Mouse (Mus musculus) duodenum, adult 2 months (tissue): ENCODE data around the gene Stx1b. TPM values are rescaled to one million over a fixed set of nuclear protein-coding genes. Genes with fewer than 3 reads are reported as not detected.

Source experiments
- polyA plus RNA-seq: library from polyadenylated mRNA; depleted of rRNA; stranded (reverse); fragments of >200 nt; gene quantifications from 2 replicates; pipeline ENCODE4 v1.2.3, GENCODE M21; 2012; ENCODE audit warnings: low replicate concordance; rRNA removed

Gene Stx1b
- 2.0 and 3.3 TPM in 2 replicates for polyA plus RNA-seq

DNA sequence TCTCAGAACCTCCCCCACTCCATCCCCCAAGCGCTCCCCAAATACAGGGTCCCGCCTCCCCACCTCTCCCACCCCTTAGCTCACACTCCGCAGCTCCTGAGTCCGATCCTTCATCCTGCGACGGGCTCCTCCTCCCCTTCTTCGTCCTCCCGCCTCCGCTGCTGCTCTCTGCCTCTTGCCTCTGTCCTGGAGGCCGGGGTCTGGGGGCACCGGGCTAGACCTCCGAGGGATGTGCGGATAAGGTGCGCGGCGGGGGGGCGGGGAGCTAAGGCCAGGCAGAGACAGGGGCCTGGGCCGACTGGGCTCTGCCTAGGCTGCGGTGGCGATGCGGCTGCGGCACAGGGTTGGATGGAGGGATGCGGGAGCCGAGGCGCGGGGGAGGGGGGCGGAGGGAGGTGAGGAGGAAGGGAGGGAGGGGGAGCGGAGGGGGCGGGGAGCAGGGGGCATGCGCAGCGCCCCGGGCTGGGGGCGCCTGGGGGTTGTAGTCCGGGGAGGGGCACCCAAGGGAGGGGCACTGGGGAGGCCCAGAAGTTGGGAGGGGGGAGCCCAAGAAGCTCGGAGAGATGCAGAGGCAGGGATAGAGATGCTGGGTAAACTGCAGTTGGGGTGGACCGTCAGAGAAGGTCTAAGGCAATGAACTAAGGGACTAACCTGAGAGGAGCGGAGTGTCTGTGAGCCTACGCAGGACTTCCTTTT, at the start of gene Stx1b, which contains the start of gene Stx4a:
Stx1b (minus strand) TSS at position 374 of the 696 bp plus-strand sequence.
Stx4a (plus strand) TSS at position 119 of the 696 bp plus-strand sequence.

DNA sequence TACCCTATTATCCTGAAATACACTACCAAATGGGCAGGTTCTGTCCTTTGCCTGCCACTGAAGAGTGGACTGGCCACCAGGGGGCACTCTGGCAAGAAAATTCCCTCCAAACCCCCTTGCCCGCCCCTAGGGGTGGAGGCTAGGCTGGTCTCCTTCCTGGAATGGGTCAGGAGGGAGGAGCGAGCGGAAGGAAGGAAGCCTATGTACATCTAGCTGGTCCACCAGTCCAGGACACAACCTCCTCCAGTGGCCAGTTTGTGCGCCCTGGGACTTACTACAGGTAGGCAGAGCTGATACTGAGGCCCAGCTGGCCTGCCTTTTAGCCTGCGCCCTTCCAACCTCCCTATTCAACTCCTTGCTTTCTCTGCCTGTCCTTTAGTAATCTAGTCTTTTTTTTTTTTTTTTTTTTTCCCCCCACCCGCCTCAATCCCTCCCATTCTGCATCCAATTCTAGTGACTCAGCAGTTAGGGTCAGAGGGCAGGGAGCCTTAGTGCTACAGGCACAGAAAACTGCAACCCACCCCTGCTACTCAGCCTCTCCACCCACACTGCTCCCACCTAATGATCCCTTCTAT, 23.8 kb downstream of the Stx1b start, which contains the start of gene Hsd3b7:
Hsd3b7 (plus strand) TSS at position 170 of the 575 bp plus-strand sequence.

DNA sequence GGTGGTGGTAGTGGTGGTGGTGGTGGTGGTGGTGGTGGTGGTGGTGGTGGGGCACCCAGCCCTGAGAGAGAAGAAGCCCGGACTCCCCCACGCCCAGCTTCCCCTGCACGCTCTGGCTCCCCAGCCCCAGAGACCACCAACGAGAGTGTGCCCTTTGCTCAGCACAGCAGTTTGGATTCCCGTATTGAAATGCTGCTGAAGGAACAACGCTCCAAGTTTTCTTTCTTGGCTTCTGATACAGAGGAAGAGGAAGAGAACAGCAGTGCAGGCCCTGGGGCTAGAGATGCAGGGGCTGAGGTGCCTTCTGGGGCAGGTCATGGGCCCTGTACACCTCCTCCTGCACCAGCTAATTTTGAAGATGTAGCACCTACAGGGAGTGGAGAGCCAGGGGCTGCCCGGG, 39.0 kb downstream of the Stx1b start, which contains the start of gene Gm49388:
Gm49388 (plus strand) TSS at position 301 of the 400 bp plus-strand sequence.

DNA sequence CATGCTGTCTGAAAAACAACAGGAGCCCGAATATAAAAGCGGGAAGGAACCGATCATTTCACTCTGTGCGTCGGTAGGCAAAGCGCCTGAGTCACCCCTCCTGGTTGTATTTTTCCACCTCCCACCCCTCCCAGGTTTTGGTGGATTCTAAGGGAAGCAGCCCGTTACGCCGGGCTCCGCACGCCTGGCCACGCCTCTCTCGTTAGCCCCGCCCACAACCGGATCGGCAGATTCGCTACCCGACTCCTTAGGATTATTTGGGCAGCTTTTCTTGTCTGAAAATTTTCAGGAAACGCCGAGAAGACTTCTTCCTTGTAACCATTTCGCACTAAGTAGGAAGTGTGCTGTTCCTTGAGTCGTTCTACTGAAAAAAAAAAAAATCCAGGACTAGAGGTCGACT, 47.9 kb downstream of the Stx1b start, which contains the start of gene Setd1a:
Setd1a (plus strand) TSS at position 245 of the 400 bp plus-strand sequence.

GRCm38 (mm10) chr7:127769651-127770038, 54.7 kb downstream of the Stx1b start, which contains the start of gene Orai3:
Orai3 (plus strand) TSS chr7:127769815.

Other genes starting within 250 kb of the Stx1b start
- gene Ccdc189, start 236.0 kb downstream of the Stx1b start, polyA plus RNA-seq = 0.97 and 1.6 TPM in 2 replicates
- 15.9 and 16.2 TPM in 2 replicates for gene Rnf40, start 235.8 kb downstream of the Stx1b start, polyA plus RNA-seq
- gene Zfp629, start 208.8 kb downstream of the Stx1b start, polyA plus RNA-seq = 3.0 and 7.2 TPM in 2 replicates
- gene Bcl7c, start 115.6 kb downstream of the Stx1b start, polyA plus RNA-seq = 30.7 and 46.2 TPM in 2 replicates
- gene Ctf1, start 111.8 kb downstream of the Stx1b start, polyA plus RNA-seq = 18.0 and 22.0 TPM in 2 replicates
- not detected in 2 replicates for gene Ctf2, start 92.4 kb downstream of the Stx1b start, polyA plus RNA-seq
- gene Fbxl19, start 80.0 kb downstream of the Stx1b start, polyA plus RNA-seq = 51.0 and 74.6 TPM in 2 replicates
- gene Orai3, start 54.7 kb downstream of the Stx1b start, polyA plus RNA-seq = 23.5 and 26.0 TPM in 2 replicates
- gene Setd1a, start 47.9 kb downstream of the Stx1b start, polyA plus RNA-seq = 6.8 and 8.0 TPM in 2 replicates
- not detected in 2 replicates for gene Gm49388, start 38.9 kb downstream of the Stx1b start, polyA plus RNA-seq
- gene Hsd3b7, start 23.9 kb downstream of the Stx1b start, polyA plus RNA-seq = 39.8 and 42.6 TPM in 2 replicates
- 40.2 and 59.7 TPM in 2 replicates for gene Stx4a, start 255 bp downstream of the Stx1b start, polyA plus RNA-seq
- 9.2 and 11.9 TPM in 2 replicates for gene Zfp646, start 51.7 kb upstream of the Stx1b start, polyA plus RNA-seq
- 5.1 and 6.8 TPM in 2 replicates for gene Zfp668, start 52.3 kb upstream of the Stx1b start, polyA plus RNA-seq
- 1.5 and 1.8 TPM in 2 replicates for gene Prss53, start 66.4 kb upstream of the Stx1b start, polyA plus RNA-seq
- 0.49 TPM in 1 of 2 replicates, not detected in the other for gene Gm21974, start 70.9 kb upstream of the Stx1b start, polyA plus RNA-seq
- gene Vkorc1, start 71.1 kb upstream of the Stx1b start, polyA plus RNA-seq = 81.2 and 108 TPM in 2 replicates
- 81.7 and 85.2 TPM in 2 replicates for gene Bckdk, start 79.5 kb upstream of the Stx1b start, polyA plus RNA-seq
- 6.3 and 8.2 TPM in 2 replicates for gene Kat8, start 88.0 kb upstream of the Stx1b start, polyA plus RNA-seq
- 33.6 and 89.6 TPM in 2 replicates for gene Prss8, start 105.6 kb upstream of the Stx1b start, polyA plus RNA-seq
- 4.5 and 5.9 TPM in 2 replicates for gene Prss36, start 122.2 kb upstream of the Stx1b start, polyA plus RNA-seq
- 92.7 and 112 TPM in 2 replicates for gene Fus, start 142.9 kb upstream of the Stx1b start, polyA plus RNA-seq
- 473 and 516 TPM in 2 replicates for gene Pycard, start 169.3 kb upstream of the Stx1b start, polyA plus RNA-seq
- gene Trim72, start 179.4 kb upstream of the Stx1b start, polyA plus RNA-seq = 7.3 and 7.8 TPM in 2 replicates
- 2.8 TPM in 2 replicates for gene Itgam, start 238.1 kb upstream of the Stx1b start, polyA plus RNA-seq
- 0.04 TPM in 1 of 2 replicates, not detected in the other for gene Gm49368, start 238.1 kb upstream of the Stx1b start, polyA plus RNA-seq